Mouse (Mus musculus): ENCODE results near the gene Lrrc71. TPM values are rescaled to one million over a fixed set of nuclear protein-coding genes. Genes with fewer than 3 reads are reported as not detected.

Lrrc71 gene
- 5.1 TPM for polyA plus RNA-seq (2014; fragmentation: Illumina TruSeq; extraction: RNeasy Lipid Tissue Mini Kit (QIAGEN cat#74804); ENCODE audit: insufficient read depth, low read depth, low replicate concordance)

GRCm38 (mm10) chr3:87748431-87748830 is at the start of gene Lrrc71:
TSS of gene Lrrc71 (minus strand) at chr3:87748625.

GRCm38 (mm10) chr3:87796736-87797334 is 48.4 kb upstream of the Lrrc71 start, which contains the start of gene Insrr:
TSS of gene Insrr (plus strand) at chr3:87796951.

GRCm38 (mm10) chr3:87794922-87795325 is 46.5 kb upstream of the Lrrc71 start, which contains the start of gene Ntrk1:
TSS of gene Ntrk1 (minus strand) at chr3:87795162.

Other genes with a start within 250 kb of the Lrrc71 start
- gene Etv3, start 223.2 kb downstream of the Lrrc71 start, polyA plus RNA-seq (2014; fragmentation: Illumina TruSeq; extraction: RNeasy Lipid Tissue Mini Kit (QIAGEN cat#74804); ENCODE audit: insufficient read depth, low read depth, low replicate concordance), result 9.6 TPM
- gene Arhgef11, start 131.1 kb downstream of the Lrrc71 start, polyA plus RNA-seq (2014; fragmentation: Illumina TruSeq; extraction: RNeasy Lipid Tissue Mini Kit (QIAGEN cat#74804); ENCODE audit: insufficient read depth, low read depth, low replicate concordance), result 10.0 TPM
- gene Ntrk1, start 46.5 kb upstream of the Lrrc71 start, polyA plus RNA-seq (2014; fragmentation: Illumina TruSeq; extraction: RNeasy Lipid Tissue Mini Kit (QIAGEN cat#74804); ENCODE audit: insufficient read depth, low read depth, low replicate concordance), result 0.51 TPM
- not detected for gene Insrr, start 48.3 kb upstream of the Lrrc71 start, polyA plus RNA-seq (2014; fragmentation: Illumina TruSeq; extraction: RNeasy Lipid Tissue Mini Kit (QIAGEN cat#74804); ENCODE audit: insufficient read depth, low read depth, low replicate concordance)
- gene Pear1, start 75.7 kb upstream of the Lrrc71 start, polyA plus RNA-seq (2014; fragmentation: Illumina TruSeq; extraction: RNeasy Lipid Tissue Mini Kit (QIAGEN cat#74804); ENCODE audit: insufficient read depth, low read depth, low replicate concordance), result 18.4 TPM
- gene Sh2d2a, start 98.1 kb upstream of the Lrrc71 start, polyA plus RNA-seq (2014; fragmentation: Illumina TruSeq; extraction: RNeasy Lipid Tissue Mini Kit (QIAGEN cat#74804); ENCODE audit: insufficient read depth, low read depth, low replicate concordance), result 1.9 TPM
- gene Prcc, start 137.0 kb upstream of the Lrrc71 start, polyA plus RNA-seq (2014; fragmentation: Illumina TruSeq; extraction: RNeasy Lipid Tissue Mini Kit (QIAGEN cat#74804); ENCODE audit: insufficient read depth, low read depth, low replicate concordance), result 23.4 TPM
- 89.3 TPM for gene Hdgf, start 157.7 kb upstream of the Lrrc71 start, polyA plus RNA-seq (2014; fragmentation: Illumina TruSeq; extraction: RNeasy Lipid Tissue Mini Kit (QIAGEN cat#74804); ENCODE audit: insufficient read depth, low read depth, low replicate concordance)
- 108 TPM for gene Mrpl24, start 170.9 kb upstream of the Lrrc71 start, polyA plus RNA-seq (2014; fragmentation: Illumina TruSeq; extraction: RNeasy Lipid Tissue Mini Kit (QIAGEN cat#74804); ENCODE audit: insufficient read depth, low read depth, low replicate concordance)
- gene Isg20l2, start 181.7 kb upstream of the Lrrc71 start, polyA plus RNA-seq (2014; fragmentation: Illumina TruSeq; extraction: RNeasy Lipid Tissue Mini Kit (QIAGEN cat#74804); ENCODE audit: insufficient read depth, low read depth, low replicate concordance), result 12.4 TPM
- gene Rrnad1, start 182.1 kb upstream of the Lrrc71 start, polyA plus RNA-seq (2014; fragmentation: Illumina TruSeq; extraction: RNeasy Lipid Tissue Mini Kit (QIAGEN cat#74804); ENCODE audit: insufficient read depth, low read depth, low replicate concordance), result 10.1 TPM
- not detected for gene Crabp2, start 200.0 kb upstream of the Lrrc71 start, polyA plus RNA-seq (2014; fragmentation: Illumina TruSeq; extraction: RNeasy Lipid Tissue Mini Kit (QIAGEN cat#74804); ENCODE audit: insufficient read depth, low read depth, low replicate concordance)
- 28.8 TPM for gene Nes, start 222.5 kb upstream of the Lrrc71 start, polyA plus RNA-seq (2014; fragmentation: Illumina TruSeq; extraction: RNeasy Lipid Tissue Mini Kit (QIAGEN cat#74804); ENCODE audit: insufficient read depth, low read depth, low replicate concordance)